Mouse (Mus musculus) skeletal muscle tissue, adult 2 months (tissue): ENCODE measurements around the gene Gucy2c.
A peak's percentile ranks its signal among the peaks of the same experiment; 100 is the strongest.

ENCODE experiments used
- DNase-seq: peaks from one replicate; pipeline ENCODE4 v3.0.0-alpha.2; 2012; ENCODE audit warnings: low read depth, low spot score

Gucy2c gene

DNA sequence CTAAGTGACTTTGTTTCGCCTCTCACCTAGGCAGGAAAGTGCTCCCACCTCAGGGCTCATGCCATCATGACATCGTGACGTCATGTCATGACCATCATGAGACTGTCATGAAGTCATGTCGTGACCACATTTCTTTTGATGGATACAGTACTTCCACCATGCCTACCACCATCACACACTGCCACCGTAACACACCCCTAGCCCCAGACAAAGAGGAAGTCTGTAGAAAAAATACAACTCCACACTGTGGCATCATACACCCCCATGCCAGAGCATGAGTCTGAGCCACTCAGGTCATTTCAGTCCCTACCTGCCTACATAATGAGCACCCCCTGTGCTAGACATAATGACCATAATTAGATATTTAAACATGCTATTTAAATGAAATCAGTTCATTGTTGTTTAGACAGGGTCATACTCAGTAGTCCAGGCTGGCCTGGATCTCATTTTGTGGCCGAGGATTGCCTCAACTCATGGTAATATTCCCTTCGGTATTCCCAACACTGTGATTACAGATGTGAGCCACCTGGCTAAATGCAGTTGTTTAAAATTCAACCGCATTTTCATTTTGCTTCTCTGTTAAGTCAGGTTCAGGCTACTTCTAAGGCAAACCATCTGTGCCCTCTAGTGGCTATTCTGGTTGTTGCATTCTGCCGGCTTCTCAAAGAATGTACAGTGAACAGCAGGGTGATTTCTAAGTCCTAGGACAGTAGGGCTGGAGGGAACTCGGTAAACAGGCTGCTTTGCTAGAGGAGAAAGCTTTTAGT lies 39.0 kb downstream of the Gucy2c start:
- DNase-seq: peak; percentile 44

DNA sequence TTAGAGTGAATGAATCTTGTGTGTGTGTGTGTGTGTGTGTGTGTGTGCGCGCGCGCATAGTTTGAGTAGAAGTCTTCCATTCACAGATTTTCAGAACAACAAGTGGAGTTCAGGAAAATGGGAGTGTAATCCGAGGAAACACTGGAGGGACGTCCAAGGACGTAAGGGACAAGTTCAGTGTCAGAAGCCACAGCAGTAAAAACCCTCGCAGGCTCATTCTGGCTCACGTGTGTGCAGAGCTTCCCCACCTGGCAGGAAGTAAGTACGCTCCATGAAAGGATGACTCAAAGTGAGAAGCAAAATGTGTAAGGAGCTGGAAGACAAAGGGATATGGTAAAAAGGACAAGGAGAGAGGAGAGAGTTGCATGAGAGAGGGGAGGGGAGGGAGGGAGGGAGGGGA lies 40.3 kb downstream of the Gucy2c start:
- no peak for DNase-seq

DNA sequence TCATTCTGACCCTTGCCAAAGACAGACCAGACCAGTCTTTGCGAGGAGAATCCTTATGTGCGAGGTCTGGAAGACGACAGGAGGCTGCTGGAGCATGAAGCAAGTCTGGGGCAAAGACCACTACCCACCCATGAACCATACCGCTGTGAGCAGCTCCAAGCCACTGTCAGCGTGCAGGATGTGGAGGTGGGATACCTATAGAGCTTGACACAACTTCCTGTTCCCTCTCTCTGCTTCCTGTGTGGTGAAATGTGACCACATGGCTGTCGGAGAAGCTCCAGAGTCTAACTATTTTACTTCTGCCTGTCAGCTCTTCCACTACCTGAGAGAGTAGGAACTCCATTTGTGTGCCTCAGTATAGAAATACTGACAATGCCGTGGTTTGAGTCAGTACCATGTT lies 45.8 kb downstream of the Gucy2c start:
- DNase-seq: no peak

DNA sequence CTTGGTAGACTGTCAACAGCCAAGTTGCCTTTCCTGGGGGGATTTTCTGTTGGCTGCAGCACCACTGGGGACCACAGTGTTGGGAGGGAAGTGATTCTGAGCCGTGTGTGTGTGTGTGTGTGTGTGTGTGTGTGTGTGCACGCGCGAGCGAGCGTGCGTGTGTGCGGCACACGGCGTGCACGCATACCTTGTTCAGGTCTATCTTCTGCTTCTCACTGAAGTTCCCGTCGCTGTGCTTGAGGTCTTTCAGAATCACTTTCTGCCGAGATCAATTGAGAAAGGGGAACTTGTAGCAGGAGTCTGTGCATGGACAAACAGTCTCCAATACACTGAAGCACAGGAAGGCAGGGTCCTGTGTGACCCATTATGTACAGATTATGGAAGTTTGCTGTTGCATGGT lies 53.4 kb downstream of the Gucy2c start:
- no peak for DNase-seq

DNA sequence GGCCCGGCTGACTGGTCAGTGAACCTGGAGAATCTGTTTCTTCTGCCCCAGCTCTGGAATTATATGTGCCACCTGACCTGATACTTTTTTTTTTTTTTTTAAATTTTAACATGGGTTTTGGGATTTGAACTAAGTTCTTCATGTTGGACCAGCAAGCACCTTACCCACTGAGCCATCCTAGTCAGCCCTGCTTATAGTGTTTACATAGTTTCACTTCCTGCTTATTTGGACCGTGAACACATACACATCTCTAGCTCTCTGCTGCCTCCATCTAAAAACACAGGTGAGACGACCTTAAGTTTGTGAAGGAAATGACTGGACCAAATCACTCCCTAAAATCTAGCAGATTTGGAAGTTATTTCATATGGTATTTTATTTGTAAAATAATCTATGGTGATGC lies 58.4 kb downstream of the Gucy2c start:
- DNase-seq: no peak

DNA sequence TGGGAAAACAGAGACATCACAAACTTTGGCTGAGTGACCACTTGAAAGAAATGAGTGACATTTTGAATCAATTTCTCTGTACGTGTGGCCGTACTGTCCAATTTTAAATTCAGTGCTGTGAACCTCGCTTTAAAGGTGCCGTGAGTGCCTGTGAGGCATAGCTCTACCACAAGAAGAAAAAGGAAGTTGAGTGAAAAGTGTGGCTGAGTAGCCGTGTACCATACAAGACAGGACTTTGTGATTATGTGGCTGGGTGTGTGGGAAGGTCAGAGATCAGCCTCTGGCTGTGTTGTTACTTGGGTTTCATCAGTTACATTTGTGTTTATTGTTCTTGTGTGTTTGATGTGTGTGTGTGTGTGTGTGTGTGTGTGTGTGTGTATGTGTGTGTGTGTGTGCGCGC lies 59.0 kb downstream of the Gucy2c start:
- DNase-seq: no peak

DNA sequence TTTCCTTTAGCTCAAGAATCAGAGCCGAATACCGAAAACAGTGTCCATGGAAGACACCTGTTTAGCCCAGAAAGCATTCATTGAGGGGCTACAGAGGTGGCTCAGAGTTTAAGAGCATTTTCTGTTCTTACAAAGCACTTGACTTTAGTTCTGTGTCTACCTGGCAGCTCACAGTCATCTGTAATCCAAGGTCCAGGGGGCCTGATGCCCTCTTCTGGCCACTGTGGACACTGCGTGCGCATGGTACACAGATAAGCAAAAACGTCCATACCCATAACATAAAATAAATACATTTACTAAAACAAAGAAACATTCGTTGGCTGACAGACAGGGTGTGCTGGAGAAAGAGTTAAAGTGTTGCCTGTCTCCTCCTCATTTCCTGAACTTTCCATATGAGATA lies 59.6 kb downstream of the Gucy2c start:
- peak; percentile 28 for DNase-seq

DNA sequence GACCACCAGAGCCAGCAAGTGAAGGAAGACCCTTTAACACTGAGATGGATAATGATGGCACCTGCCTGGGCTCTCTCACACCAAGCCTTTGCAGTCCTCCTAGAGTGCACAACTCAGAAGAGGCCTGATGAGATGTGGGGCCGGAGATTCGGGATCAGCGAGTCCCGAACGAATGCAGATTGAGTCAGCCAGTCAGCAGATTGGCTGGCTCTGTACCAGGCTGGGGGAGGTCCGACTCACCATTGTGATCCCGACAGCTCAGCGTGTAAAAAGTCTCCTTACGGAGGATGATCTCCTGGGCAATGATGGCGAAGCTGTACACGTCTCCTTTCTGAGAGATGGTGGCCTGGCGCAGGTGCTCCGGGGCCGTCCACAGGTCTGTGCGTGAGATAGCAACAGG lies 61.1 kb downstream of the Gucy2c start:
- DNase-seq: no peak

DNA sequence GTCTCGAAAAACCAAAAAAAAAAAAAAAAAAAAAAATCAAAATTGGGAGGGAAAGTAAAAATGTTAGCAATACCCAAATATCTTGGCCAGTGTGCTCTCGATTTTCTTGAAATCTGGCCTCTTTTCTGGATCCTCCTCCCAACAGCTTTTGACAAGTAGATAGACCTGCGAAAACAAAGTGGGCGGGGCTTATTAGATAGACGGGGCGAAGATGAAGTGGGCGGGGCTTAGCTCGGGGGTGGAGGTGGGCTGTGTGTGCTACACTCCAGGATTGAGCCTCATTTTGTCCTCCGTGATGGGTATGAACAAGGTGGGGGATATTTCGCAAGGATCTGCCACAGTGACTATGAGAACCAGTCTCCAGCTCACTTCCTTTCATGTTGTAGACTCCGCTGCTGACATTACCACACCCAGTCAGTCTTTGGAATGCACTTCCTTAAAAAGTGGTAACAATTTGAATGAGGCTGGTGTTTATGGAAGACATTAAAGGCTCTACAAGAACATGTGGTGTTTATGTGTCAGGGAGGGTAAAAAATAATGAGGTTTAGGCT lies 65.6 kb downstream of the Gucy2c start:
- peak; percentile 16 for DNase-seq

DNA sequence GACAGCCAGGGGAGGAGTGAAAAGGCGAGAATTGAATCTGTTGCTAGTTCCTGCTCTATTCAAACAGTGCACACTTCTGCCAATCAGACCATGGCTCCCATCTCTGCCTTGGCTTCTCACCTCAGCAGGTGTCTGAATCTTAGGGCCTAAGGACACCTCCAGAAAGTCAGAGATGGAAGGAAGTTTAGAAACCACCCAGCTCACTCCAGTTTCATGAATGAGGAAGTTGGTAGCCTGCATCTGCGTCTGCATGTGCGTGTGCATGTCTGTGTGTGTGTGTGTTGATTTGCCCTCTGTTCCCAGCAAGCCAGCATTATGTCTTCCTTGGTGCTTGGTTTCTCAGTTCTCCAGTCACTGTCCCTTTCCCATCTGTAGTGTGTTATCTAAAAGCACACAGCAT lies 67.5 kb downstream of the Gucy2c start:
- DNase-seq: no peak

DNA sequence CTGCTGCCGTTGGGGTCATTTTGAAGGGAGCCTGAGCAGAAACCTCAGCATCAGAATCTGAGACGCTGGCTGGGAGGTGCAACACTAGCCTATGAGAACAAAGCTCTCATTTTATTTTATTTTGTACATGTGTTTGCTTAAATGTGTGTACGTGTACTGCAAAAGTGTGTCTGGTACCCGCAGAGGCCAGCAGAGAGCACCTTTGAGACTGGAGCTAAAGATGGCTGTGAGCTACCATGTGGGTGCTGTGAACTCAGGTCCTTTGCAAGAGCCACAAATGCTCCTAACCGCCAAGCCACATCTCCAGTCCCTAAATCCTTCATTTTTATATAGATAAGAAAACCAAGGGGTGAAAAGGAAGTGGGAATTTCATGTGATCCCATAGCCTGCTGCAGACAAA lies 71.2 kb downstream of the Gucy2c start:
- DNase-seq: no peak

DNA sequence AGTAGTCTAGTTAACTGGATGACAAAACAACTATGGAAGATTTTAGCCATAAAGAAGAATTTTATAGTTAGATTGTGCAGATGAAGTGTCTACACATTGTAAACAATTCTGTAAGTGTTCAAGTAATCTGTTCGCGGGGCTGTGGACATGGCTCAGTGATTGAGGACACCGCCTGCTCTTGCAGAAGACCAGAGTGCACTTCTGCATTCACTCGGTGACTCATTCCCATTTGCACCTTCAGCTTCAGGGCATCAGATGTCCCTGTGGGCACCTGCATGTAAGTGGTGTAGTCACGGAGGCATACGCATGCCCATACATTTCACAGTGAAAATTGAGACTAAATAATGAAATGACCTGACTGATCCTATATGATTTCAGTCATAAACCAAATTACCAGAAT lies 73.0 kb downstream of the Gucy2c start:
- no peak for DNase-seq

DNA sequence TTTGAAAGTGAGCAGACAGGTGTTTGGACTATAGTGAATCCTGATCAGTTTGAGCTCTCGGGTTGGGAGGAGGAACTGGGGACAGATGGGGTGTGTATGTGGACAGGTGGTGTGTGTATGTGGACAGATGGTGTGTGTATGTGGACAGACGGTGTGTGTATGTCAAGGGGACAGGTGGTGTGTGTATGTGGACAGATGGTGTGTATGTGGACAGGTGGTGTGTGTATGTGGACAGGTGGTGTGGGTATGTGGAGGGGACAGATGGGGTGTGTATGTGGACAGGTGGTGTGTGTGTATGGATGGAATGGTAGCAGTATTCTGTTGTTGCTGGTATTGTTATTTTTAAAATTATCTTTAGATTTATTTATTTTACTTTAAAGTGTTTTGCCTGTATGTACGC lies 79.7 kb downstream of the Gucy2c start:
- DNase-seq: no peak

DNA sequence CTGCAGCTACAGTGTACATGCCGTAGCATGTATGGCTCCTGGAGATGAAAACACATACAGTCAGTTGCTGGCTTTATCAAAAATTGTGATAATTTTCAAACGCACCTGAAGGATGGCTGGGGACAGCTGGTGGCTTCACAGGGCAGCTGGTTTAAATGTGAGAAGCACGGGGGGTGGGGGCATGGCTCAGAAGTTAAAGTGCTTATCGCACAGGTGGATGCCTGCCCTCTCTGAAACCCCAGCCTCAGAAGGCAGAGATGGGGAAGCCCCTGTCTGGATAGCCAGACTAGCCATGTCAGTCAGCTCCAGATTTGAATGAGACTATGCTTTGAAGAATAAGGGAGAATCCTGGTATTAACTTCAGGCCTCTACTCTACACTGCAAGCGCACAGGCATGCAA lies 80.4 kb downstream of the Gucy2c start:
- DNase-seq: no peak

DNA sequence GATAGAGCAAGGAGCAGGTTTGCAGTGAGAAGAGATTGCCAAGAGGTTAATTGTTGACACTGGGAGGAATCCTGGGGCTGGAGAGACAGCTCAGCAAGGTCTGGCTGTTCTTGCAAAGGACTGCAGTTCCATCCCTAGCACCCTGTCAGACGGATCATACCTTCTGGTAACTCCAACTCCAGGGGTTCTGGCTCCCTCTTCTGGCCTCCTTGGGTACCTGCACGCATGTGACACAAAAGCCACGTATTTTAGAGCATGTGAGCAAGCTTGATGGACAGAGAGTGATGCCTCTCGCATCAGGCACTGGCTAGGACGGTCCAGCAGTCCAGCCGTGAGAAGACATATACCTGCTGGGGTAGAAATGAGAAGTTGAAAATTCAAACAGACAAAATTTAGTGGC lies 90.3 kb downstream of the Gucy2c start:
- no peak for DNase-seq

DNA sequence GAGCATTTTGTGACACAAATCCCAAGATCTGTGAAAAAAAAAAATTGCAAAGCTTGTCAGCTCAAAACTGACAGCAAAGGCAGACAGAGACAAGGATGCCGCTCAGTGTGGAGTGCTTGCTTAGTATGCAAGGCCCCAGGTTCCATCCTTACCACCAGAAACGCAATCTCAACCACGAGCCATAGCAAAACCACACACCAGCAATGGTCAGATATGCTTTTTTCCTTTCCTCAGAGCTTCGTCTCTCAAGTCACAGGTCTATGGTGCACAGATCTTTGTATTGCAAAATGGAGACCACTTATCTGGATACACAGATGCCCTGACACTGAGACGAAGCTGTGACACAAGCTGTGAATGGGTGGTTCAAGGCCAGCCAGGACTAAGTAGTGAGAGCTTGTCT lies 91.0 kb downstream of the Gucy2c start:
- DNase-seq: no peak

DNA sequence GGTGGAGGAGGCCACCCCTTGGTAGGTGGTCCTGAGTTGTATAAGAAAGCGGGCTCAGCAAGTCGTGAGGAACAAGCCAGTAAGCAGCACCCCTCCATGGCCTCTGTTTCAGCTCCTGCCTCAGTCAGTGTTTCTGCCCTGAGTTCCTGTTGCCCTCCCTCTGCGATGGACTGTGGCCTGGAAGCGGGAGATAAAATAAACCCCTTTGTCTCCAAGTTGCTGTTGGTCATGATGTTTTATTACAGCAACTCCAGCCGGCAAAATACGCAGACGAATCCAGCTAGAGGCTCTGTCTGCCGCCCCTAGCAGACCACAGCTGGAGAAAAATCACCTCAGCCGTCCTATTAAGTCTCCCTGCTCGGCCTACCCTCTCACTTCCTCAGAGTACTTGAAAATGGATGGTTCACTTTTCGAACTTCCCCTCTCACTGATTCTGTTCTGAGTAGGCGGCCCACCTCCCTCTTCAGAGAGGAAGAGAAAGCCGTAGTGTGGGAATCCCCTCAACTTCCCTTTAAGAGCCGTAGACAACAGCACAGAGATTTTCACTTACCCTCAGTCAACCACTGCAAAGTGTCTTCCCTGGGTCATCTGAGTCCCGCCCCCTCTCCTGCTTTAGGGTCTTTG lies 91.7 kb downstream of the Gucy2c start:
- DNase-seq: peak; percentile 37

DNA sequence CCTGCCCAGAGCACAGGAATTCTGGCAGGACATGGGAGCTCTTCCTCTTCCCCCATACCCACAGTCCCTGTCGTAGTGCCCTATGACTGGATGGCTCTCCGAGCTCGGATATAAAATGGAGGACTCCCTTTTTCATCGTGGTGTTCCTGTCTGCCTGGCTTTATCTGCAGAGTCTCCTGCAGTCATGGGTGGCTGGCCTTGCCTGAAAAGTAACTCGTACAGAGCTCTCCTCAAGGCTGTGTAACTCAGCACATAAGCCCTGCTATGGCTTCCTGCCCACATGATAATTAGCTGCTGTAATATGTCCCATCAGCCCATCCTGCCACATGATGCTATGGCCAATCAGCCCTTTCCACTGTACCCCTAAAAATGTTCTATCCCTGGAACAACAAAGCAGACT lies 96.1 kb downstream of the Gucy2c start:
- DNase-seq: no peak

DNA sequence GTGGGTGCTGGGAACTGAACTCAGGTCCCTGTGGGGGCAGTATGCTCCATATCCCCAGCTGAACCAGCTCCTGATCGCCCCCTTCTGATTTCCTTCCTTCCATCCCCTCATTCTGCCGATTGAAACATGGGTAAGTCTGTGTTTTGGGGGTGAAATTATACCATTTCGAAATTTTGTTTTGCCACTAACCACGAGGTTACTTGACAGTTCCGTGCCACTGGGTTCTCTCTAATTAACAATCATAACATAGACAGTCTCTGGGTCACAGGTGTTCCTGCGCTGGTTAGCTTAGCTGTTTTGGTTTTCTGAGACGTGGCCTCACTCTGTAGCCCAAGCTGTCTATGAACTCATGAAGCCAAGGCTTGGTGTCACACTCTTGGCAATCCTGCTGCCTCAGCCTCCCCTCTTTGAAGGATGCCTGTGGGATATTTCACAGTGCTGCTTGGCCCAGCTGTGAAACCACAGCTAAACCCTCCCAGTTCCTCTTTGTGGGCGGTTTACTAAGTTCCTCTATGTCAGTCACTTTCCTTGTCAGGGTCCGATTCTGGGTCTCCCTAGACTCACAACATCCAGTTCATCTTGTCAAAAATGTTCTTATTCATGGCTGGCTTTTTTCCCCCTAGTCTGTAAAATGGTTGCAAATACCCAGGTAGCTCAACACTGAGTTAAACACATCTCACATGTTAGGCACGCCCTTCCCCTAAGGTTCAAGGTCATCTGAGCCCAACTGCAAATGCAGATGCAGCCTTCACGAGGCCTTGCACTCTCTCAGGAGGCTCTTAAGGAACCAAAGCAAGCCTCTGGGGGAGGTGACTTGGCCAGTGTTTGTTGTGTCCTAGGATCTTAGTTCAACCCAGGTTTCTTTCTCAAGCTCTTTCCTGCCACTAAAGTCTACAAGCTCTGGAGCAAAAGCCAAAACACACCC lies 97.9 kb downstream of the Gucy2c start:
- DNase-seq: peak; percentile 47

DNA sequence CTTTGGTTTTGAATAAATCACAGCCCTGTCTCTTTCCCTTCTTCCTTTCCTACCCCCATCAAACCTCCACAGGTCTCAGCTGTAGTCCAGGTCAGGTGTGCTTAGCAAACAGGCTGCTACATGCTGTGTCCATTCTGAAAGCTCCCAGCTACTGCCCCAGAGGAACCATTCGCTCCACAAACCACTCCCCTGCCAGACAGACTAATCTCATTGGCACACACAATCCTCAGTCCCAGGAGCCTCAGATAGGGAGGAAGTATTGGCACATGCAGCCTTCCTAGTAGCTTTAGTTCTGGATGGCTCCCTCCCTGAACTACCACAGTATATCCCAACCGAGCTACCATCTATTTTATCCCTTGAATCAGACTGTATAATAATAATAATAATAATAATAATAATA lies 102.2 kb downstream of the Gucy2c start:
- no peak for DNase-seq

DNA sequence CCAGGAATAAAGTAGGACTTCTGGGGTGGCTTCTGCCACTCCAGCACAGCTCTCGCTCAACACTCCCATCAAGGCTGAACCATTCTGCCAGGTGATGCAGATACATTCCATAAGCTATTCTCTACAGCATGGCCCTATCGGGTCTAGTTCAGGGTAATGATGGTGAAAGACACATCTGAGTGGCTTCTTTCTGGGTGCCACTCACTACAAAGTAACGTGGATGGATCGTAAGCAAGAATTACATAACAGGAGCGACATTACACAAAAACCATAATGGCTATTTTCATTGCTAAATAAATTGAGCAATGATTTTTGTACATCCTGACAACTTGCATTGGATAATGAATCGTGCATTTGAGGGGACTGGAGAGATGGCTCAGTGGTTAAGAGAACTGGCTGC lies 106.6 kb downstream of the Gucy2c start:
- no peak for DNase-seq

DNA sequence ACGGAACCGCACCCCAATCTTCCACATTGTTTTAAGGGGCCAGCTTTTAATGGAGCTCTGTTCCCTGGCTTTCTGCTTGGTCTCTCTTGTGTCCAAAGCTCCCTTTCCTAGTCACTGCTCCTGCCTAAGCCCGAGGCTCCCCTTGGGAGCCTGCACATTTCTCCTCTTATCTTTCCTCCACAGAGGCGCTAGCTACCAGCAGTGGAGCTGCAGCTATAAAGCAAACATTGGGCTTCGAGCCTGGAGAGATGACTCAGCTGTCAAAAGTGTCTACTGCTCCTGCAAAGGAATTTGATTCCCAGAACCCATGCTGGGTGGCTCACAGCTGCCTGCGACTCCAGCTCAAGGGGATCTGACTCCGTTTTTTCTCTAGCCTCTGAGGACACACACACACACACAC lies 109.1 kb downstream of the Gucy2c start:
- peak; percentile 68 for DNase-seq
